Mouse (Mus musculus): ENCODE measurements around the gene Plscr1.

Plscr1 gene

GRCm38 (mm10) chr9:92253585-92254321, 4.2 kb downstream of the Plscr1 start:
- no peak for DNase-seq (ENCODE audit: low spot score in 2 of 2)

GRCm38 (mm10) chr9:92260481-92261159, 11.1 kb downstream of the Plscr1 start:
- no peak for DNase-seq (ENCODE audit: low spot score in 2 of 2)

- no peak for DNase-seq (ENCODE audit: low spot score in 2 of 2)
These were observed 16.2 kb downstream of the Plscr1 start for GRCm38 (mm10) chr9:92265719-92266118.

- DNase-seq (ENCODE audit: low spot score in 2 of 2): no peak
These were observed 17.1 kb downstream of the Plscr1 start for GRCm38 (mm10) chr9:92266558-92267171.

- no peak for DNase-seq (ENCODE audit: low spot score in 2 of 2)
These were observed 18.2 kb downstream of the Plscr1 start for GRCm38 (mm10) chr9:92267732-92268131.

- no peak for DNase-seq (ENCODE audit: low spot score in 2 of 2)
These were observed 20.4 kb downstream of the Plscr1 start for GRCm38 (mm10) chr9:92269829-92270404.

GRCm38 (mm10) chr9:92270927-92271326, 21.4 kb downstream of the Plscr1 start:
- no peak for DNase-seq (ENCODE audit: low spot score in 2 of 2)

GRCm38 (mm10) chr9:92272650-92273049, 23.1 kb downstream of the Plscr1 start:
- DNase-seq (ENCODE audit: low spot score in 2 of 2): no peak

- DNase-seq (ENCODE audit: low spot score in 2 of 2): no peak
These were observed 23.7 kb downstream of the Plscr1 start for GRCm38 (mm10) chr9:92273271-92273670.

GRCm38 (mm10) chr9:92273956-92274762, 24.6 kb downstream of the Plscr1 start:
- no peak for DNase-seq (ENCODE audit: low spot score in 2 of 2)

- DNase-seq (ENCODE audit: low spot score in 2 of 2): no peak
These were observed 26.1 kb downstream of the Plscr1 start, which contains the start of gene Plscr2 for GRCm38 (mm10) chr9:92275486-92276207. Plscr2 (plus strand) TSS chr9:92275602.

- no peak for DNase-seq (ENCODE audit: low spot score in 2 of 2)
These were observed 26.8 kb downstream of the Plscr1 start for GRCm38 (mm10) chr9:92276360-92276759.

- DNase-seq (ENCODE audit: low spot score in 2 of 2): no peak
These were observed 30.5 kb downstream of the Plscr1 start for GRCm38 (mm10) chr9:92280048-92280447.

- no peak for DNase-seq (ENCODE audit: low spot score in 2 of 2)
These were observed 33.1 kb downstream of the Plscr1 start for GRCm38 (mm10) chr9:92282563-92283171.

- no peak for DNase-seq (ENCODE audit: low spot score in 2 of 2)
These were observed 40.1 kb downstream of the Plscr1 start for GRCm38 (mm10) chr9:92289675-92290074.

GRCm38 (mm10) chr9:92292169-92292568, 42.6 kb downstream of the Plscr1 start:
- no peak for DNase-seq (ENCODE audit: low spot score in 2 of 2)

- DNase-seq (ENCODE audit: low spot score in 2 of 2): no peak
These were observed 43.4 kb downstream of the Plscr1 start for GRCm38 (mm10) chr9:92292922-92293321.

- no peak for DNase-seq (ENCODE audit: low spot score in 2 of 2)
These were observed 44.3 kb downstream of the Plscr1 start for GRCm38 (mm10) chr9:92293560-92294548.

- no peak for DNase-seq (ENCODE audit: low spot score in 2 of 2)
These were observed 48.7 kb downstream of the Plscr1 start for GRCm38 (mm10) chr9:92298288-92298687.

All from spleen, postnatal 14 days (tissue).